Mouse (Mus musculus) layer of hippocampus, postnatal 14 days (tissue): ENCODE data around the gene Olfr229. TPM values are rescaled to one million over a fixed set of nuclear protein-coding genes. Genes with fewer than 3 reads are reported as not detected.
"Not testable (repeated sequence)": the region's sequence is repeated elsewhere in the genome, so short reads cannot be mapped to it uniquely, and the experiment has no call there.

Experiments
- DNase-seq, 2 experiments: peaks; one replicate each; pipeline ENCODE4 v3.0.0; 2021 to 2022; ENCODE audit warnings: low spot score in 2 of 2, mixed read lengths in 1 of 2
- long read RNA-seq, 2 experiments: library from polyadenylated mRNA; stranded (forward); transcript quantifications; one replicate each; pipeline ENCODE4 v2.0.0; 2021
- total RNA-seq, 2 experiments: library from RNA; stranded (reverse); gene quantifications; 2 replicates each; pipeline ENCODE4 v1.2.3; 2021

Olfr229 gene
- not detected for total RNA-seq
- long read RNA-seq, experiment 1, result 0 reads
- long read RNA-seq, experiment 2, result 0 reads

- DNase-seq, result no peak
Measured at GRCm38 (mm10) chr9:39907036-39907435, at the start of gene Olfr229. Olfr229 (plus strand) TSS chr9:39907336.

DNA sequence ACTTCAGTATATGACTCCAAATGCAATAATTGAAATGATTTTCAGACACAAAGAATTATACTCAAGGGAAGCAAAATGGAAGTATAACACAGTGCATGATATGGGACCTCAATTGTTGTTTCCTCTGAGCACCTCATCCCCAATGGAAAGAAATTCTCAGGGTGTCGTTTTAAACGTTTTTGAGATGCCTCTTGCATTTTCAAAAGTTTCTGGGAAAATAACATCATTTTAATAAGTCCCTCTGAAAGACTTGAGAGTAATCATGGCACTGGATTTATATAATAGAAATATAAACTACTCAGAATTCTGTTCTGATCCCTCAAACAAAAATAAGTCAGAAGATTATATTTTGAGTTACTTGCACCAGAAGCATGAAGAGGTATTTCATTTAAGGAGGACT lies 41.0 kb upstream of the Olfr229 start, which contains the start of gene Olfr972:
Olfr972 (plus strand) TSS at position 301 of the 400 bp plus-strand sequence.
- no peak for DNase-seq

- DNase-seq, result not testable (repeated sequence)
Measured at GRCm38 (mm10) chr9:39871986-39872385, 35.1 kb upstream of the Olfr229 start.

DNA sequence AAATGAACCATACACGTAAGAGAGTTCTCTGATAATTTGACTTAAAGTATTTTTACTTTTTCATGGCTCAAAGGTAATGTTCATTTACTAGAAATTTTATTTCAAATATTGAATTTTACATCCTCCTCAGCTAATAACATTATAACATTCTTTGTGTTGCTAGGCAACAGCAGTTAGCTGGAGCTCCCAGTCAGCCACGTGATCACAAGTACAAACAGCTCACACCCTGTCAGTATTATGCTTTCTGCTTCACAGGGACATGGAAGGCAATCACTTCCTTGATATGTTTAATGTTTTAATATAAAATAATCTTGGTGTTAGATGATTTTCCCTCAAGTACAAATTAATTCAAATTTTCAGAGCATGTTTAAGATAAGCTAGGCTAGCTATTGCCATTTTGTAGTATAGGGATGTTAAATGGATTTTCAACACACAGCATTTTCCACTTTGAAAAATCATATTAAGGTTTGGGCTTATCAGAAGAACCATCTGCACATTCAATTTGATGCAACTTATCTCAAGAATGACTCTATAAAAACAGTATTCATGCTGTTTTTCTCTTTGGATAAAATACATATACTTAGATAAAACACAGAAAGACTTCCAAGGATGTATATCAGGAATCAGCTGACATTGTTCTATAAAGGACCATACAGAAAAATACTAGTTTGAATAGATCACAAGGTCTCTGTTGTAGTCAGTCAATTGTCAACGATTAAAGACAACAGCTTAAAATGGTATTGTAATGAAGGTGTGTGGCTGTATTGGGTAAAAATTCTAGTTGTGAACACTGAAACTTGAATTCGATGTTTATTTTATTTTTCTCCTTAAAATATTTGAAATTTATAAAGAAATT lies 29.4 kb upstream of the Olfr229 start:
- not testable (repeated sequence) for DNase-seq

GRCm38 (mm10) chr9:39905106-39905505 lies 2.0 kb upstream of the Olfr229 start:
- DNase-seq, result no peak

GRCm38 (mm10) chr9:39909939-39910338 lies 2.8 kb downstream of the Olfr229 start:
- DNase-seq, result no peak

GRCm38 (mm10) chr9:39927975-39928836 lies 21.1 kb downstream of the Olfr229 start:
- DNase-seq, result not testable (repeated sequence)

GRCm38 (mm10) chr9:39928837-39929236 lies 21.7 kb downstream of the Olfr229 start:
- DNase-seq, result not testable (repeated sequence)

DNA sequence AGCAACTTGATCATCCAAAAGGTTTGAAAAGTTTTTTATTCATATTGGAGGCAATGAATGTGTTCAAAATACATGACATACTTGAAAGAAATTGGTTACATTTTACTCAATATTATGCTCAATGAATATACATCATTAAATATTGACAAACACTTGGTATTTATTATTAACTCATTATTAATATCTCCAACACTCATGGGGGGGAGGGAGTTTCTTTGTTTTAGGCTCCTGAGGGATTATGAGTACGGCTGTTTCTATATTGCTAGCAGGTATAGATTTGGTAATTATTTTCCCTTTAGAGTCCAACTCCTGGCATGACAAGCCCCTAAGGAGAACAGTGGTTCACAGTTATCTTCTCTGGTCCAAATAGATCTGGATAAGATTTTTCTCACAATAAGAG lies 30.1 kb downstream of the Olfr229 start, which contains the start of gene Olfr974:
Olfr974 (plus strand) TSS at position 301 of the 400 bp plus-strand sequence.
- no peak for DNase-seq

DNA sequence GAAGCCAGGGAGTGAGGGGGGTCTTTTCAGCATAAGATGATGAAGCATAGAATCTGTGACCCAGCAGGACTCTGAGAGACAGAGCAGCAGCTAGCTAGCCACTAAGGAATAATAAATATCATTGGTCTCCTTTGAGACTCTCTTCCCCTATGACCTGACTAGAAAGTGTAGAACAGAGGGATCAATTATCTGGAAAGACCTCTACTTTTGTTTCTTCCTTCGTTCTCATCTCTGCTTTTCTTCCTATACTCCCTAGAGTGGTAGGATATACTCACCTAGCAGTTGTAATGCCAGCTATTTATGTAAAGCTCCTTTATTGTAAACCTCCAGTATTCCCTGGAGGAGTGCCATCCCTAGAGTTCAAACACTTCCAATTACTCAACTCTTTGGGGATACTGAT lies 44.8 kb downstream of the Olfr229 start, which contains the start of gene Olfr975:
Olfr975 (minus strand) TSS at position 101 of the 400 bp plus-strand sequence.
- DNase-seq, result no peak

GRCm38 (mm10) chr9:39961033-39961432 lies 53.9 kb downstream of the Olfr229 start, which contains the start of gene Olfr976:
Olfr976 (minus strand) TSS chr9:39961133.
- not testable (repeated sequence) for DNase-seq

Other genes starting within 250 kb of the Olfr229 start
- gene Olfr963, start 240.1 kb upstream of the Olfr229 start, total RNA-seq, result not detected
- gene Olfr149, start 200.2 kb upstream of the Olfr229 start, total RNA-seq, result not detected
- gene Olfr965, start 196.0 kb upstream of the Olfr229 start, total RNA-seq, result not detected
- not detected for gene Olfr150, start 176.4 kb upstream of the Olfr229 start, total RNA-seq
- gene Olfr967, start 161.1 kb upstream of the Olfr229 start, total RNA-seq, result not detected
- gene Olfr968, start 124.1 kb upstream of the Olfr229 start, total RNA-seq, result not detected
- not detected for gene Olfr969, start 116.4 kb upstream of the Olfr229 start, total RNA-seq
- gene Olfr970, start 98.5 kb upstream of the Olfr229 start, total RNA-seq, result not detected
- gene Olfr971, start 70.5 kb upstream of the Olfr229 start, total RNA-seq, result not detected
- not detected for gene Olfr972, start 40.9 kb upstream of the Olfr229 start, total RNA-seq
- not detected for gene Olfr974, start 30.2 kb downstream of the Olfr229 start, total RNA-seq
- gene Olfr975, start 44.7 kb downstream of the Olfr229 start, total RNA-seq, result not detected
- not detected for gene Olfr976, start 53.8 kb downstream of the Olfr229 start, total RNA-seq
- gene Olfr978, start 84.8 kb downstream of the Olfr229 start, total RNA-seq, result not detected
- gene Olfr979, start 96.1 kb downstream of the Olfr229 start, total RNA-seq, result not detected
- not detected for gene Olfr980, start 102.2 kb downstream of the Olfr229 start, total RNA-seq
- gene Olfr981, start 114.1 kb downstream of the Olfr229 start, total RNA-seq, result not detected
- not detected for gene Olfr982, start 166.5 kb downstream of the Olfr229 start, total RNA-seq
- not detected for gene Olfr983, start 186.3 kb downstream of the Olfr229 start, total RNA-seq
- under 1 TPM in 1 of 2 experiments, not detected in 1; 0.07 TPM for gene Olfr984, start 206.9 kb downstream of the Olfr229 start, total RNA-seq
- not detected for gene Olfr985, start 222.8 kb downstream of the Olfr229 start, total RNA-seq
- not detected for gene Tmem225, start 240.8 kb downstream of the Olfr229 start, total RNA-seq